Mouse (Mus musculus): ENCODE measurements around the gene Ift81.

DNA sequence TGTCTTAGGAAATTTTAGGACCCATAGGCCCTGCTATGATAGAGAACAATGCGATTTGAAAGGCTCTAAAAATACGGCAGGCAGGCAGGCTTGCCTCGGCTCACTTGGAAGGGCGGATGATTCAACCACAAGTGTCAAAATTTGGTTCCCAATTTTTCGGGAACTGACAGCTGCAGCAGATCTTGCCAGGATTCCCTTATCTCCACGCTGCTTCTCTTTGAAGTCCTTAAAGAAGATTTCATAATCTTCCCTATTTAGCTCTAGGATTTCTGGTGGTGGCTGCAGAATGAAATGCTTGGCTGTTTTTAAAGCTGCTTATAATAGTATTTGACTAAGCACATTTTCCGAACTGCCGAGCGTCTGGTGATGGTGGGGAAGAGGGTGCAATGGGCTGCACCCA lies 28.8 kb downstream of the Ift81 start:
- TF ChIP-seq CTCF (IDR thresholded peaks at IDR 0.05; ENCODE audit: low read depth), result no peak
- TF ChIP-seq EP300 (IDR thresholded peaks at IDR 0.05; ENCODE audit: low read depth), result no peak

Measured in heart, postnatal 0 days (tissue).